Mouse (Mus musculus): ENCODE measurements around the gene Snu13. TPM values are rescaled to one million over a fixed set of nuclear protein-coding genes. Genes with fewer than 3 reads are reported as not detected.

Gene Snu13
- polyA plus RNA-seq, 1 experiment, result 271 TPM

- Histone ChIP-seq H3K4me1 (ENCODE audit: control insufficient read depth, insufficient read depth, low read length) (no peaks in the 10 kb centered on the region), H3K4me3 (ENCODE audit: low read depth, low read length) (no peak within 1 kb of the TSS), H3K9me3 (replicated peaks; ENCODE audit: control insufficient read depth, insufficient read depth, low read length, poor library complexity, severe bottlenecking) (no peaks in the 10 kb centered on the region), H3K27me3 (ENCODE audit: control insufficient read depth, insufficient read depth, low read length, poor library complexity, severe bottlenecking) (peaks cover 6% of the 10 kb centered on the region), H3K36me3 (ENCODE audit: control insufficient read depth, insufficient read depth, low read length, poor library complexity, severe bottlenecking) (no peaks in the 10 kb centered on the region), H3K9ac (ENCODE audit: low read depth, poor library complexity, severe bottlenecking) (no peak within 1 kb of the TSS), H3K27ac (ENCODE audit: insufficient read depth, low read length) (no peak within 1 kb of the TSS)
- TF ChIP-seq EP300 (IDR thresholded peaks at IDR 0.05; ENCODE audit: insufficient read depth, low read depth, low read length), result no peak
- TF ChIP-seq CTCF (IDR thresholded peaks at IDR 0.05; ENCODE audit: low read depth, low read length), result no peak
- no peak for TF ChIP-seq POLR2A (IDR thresholded peaks at IDR 0.05; ENCODE audit: insufficient read depth, low read length)
Measured at GRCm38 (mm10) chr15:82058719-82059201, 11.4 kb upstream of the Snu13 start, which contains the start of gene 4930407I10Rik. 4930407I10Rik (plus strand) TSS chr15:82059151.

- Histone ChIP-seq H3K9ac (ENCODE audit: low read depth, poor library complexity, severe bottlenecking) (no peak overlapping the region), H3K9me3 (replicated peaks; ENCODE audit: control insufficient read depth, insufficient read depth, low read length, poor library complexity, severe bottlenecking) (no peaks in the 10 kb centered on the region), H3K36me3 (ENCODE audit: control insufficient read depth, insufficient read depth, low read length, poor library complexity, severe bottlenecking) (no peaks in the 10 kb centered on the region), H3K4me1 (ENCODE audit: control insufficient read depth, insufficient read depth, low read length) (no peaks in the 10 kb centered on the region), H3K27ac (ENCODE audit: insufficient read depth, low read length) (no peak overlapping the region), H3K4me3 (ENCODE audit: low read depth, low read length) (no peak overlapping the region), H3K27me3 (ENCODE audit: control insufficient read depth, insufficient read depth, low read length, poor library complexity, severe bottlenecking) (no peaks in the 10 kb centered on the region)
- TF ChIP-seq POLR2A (IDR thresholded peaks at IDR 0.05; ENCODE audit: insufficient read depth, low read length) (no peak), CTCF (IDR thresholded peaks at IDR 0.05; ENCODE audit: low read depth, low read length) (no peak), EP300 (IDR thresholded peaks at IDR 0.05; ENCODE audit: insufficient read depth, low read depth, low read length) (no peak)
Measured at GRCm38 (mm10) chr15:82052544-82052943, 5.1 kb upstream of the Snu13 start.

GRCm38 (mm10) chr15:82046246-82046891 is 1.0 kb downstream of the Snu13 start:
- Histone ChIP-seq H3K27ac (ENCODE audit: insufficient read depth, low read length) (no peak overlapping the region), H3K27me3 (ENCODE audit: control insufficient read depth, insufficient read depth, low read length, poor library complexity, severe bottlenecking) (no peaks in the 10 kb centered on the region)
- TF ChIP-seq POLR2A (IDR thresholded peaks at IDR 0.05; ENCODE audit: insufficient read depth, low read length) (no peak), CTCF (IDR thresholded peaks at IDR 0.05; ENCODE audit: low read depth, low read length) (no peak), EP300 (IDR thresholded peaks at IDR 0.05; ENCODE audit: insufficient read depth, low read depth, low read length) (no peak)

GRCm38 (mm10) chr15:82044166-82044784 is 3.1 kb downstream of the Snu13 start:
- Histone ChIP-seq H3K9ac (ENCODE audit: low read depth, poor library complexity, severe bottlenecking) (no peak overlapping the region), H3K27me3 (ENCODE audit: control insufficient read depth, insufficient read depth, low read length, poor library complexity, severe bottlenecking) (no peaks in the 10 kb centered on the region)
- TF ChIP-seq EP300 (IDR thresholded peaks at IDR 0.05; ENCODE audit: insufficient read depth, low read depth, low read length) (no peak), CTCF (IDR thresholded peaks at IDR 0.05; ENCODE audit: low read depth, low read length) (no peak), POLR2A (IDR thresholded peaks at IDR 0.05; ENCODE audit: insufficient read depth, low read length) (no peak)

More at GRCm38 (mm10) chr15:82046246-82046891, 1.0 kb downstream of the Snu13 start:
- H3K36me3 ChIP-seq (ENCODE audit: control insufficient read depth, insufficient read depth, low read length, poor library complexity, severe bottlenecking), result peaks cover 23% of the 10 kb centered on the region
- peak overlapping the region; percentile 93 for H3K9ac ChIP-seq (ENCODE audit: low read depth, poor library complexity, severe bottlenecking)
- no peaks in the 10 kb centered on the region for H3K9me3 ChIP-seq (replicated peaks; ENCODE audit: control insufficient read depth, insufficient read depth, low read length, poor library complexity, severe bottlenecking)
- peaks cover 2% of the 10 kb centered on the region for H3K4me1 ChIP-seq (ENCODE audit: control insufficient read depth, insufficient read depth, low read length)
- H3K4me3 ChIP-seq (ENCODE audit: low read depth, low read length), result peak overlapping the region; percentile 95

GRCm38 (mm10) chr15:82040650-82041049 is 6.7 kb downstream of the Snu13 start:
- Histone ChIP-seq H3K4me3 (ENCODE audit: low read depth, low read length) (no peak overlapping the region), H3K27me3 (ENCODE audit: control insufficient read depth, insufficient read depth, low read length, poor library complexity, severe bottlenecking) (no peaks in the 10 kb centered on the region), H3K27ac (ENCODE audit: insufficient read depth, low read length) (no peak overlapping the region), H3K9me3 (replicated peaks; ENCODE audit: control insufficient read depth, insufficient read depth, low read length, poor library complexity, severe bottlenecking) (no peaks in the 10 kb centered on the region), H3K9ac (ENCODE audit: low read depth, poor library complexity, severe bottlenecking) (no peak overlapping the region), H3K4me1 (ENCODE audit: control insufficient read depth, insufficient read depth, low read length) (peaks cover 2% of the 10 kb centered on the region), H3K36me3 (ENCODE audit: control insufficient read depth, insufficient read depth, low read length, poor library complexity, severe bottlenecking) (peaks cover 66% of the 10 kb centered on the region)
- TF ChIP-seq CTCF (IDR thresholded peaks at IDR 0.05; ENCODE audit: low read depth, low read length), result peak; percentile 81
- TF ChIP-seq EP300 (IDR thresholded peaks at IDR 0.05; ENCODE audit: insufficient read depth, low read depth, low read length), result no peak

More at GRCm38 (mm10) chr15:82044166-82044784, 3.1 kb downstream of the Snu13 start:
- H3K4me3 ChIP-seq (ENCODE audit: low read depth, low read length), result no peak overlapping the region
- peaks cover 2% of the 10 kb centered on the region for H3K4me1 ChIP-seq (ENCODE audit: control insufficient read depth, insufficient read depth, low read length)
- peaks cover 40% of the 10 kb centered on the region for H3K36me3 ChIP-seq (ENCODE audit: control insufficient read depth, insufficient read depth, low read length, poor library complexity, severe bottlenecking)
- no peak overlapping the region for H3K27ac ChIP-seq (ENCODE audit: insufficient read depth, low read length)
- no peaks in the 10 kb centered on the region for H3K9me3 ChIP-seq (replicated peaks; ENCODE audit: control insufficient read depth, insufficient read depth, low read length, poor library complexity, severe bottlenecking)
